Mouse (Mus musculus): ENCODE results near the gene Gm47969. TPM values are rescaled to one million over a fixed set of nuclear protein-coding genes. Genes with fewer than 3 reads are reported as not detected.
A peak's percentile ranks its signal among the peaks of the same experiment; 100 is the strongest.

Gm47969 gene
- polyA plus RNA-seq, 1 experiment = not detected

GRCm38 (mm10) chr1:83075526-83076189 lies 30.9 kb downstream of the Gm47969 start:
- no peak overlapping the region for H3K4me3 ChIP-seq (ENCODE audit: extremely low read depth, insufficient read depth, insufficient read length)
- TF ChIP-seq POLR2A (IDR thresholded peaks at IDR 0.05; ENCODE audit: low read depth, low read length) (no peak), CTCF (IDR thresholded peaks at IDR 0.05; ENCODE audit: extremely low read depth, insufficient read depth, insufficient read length, insufficient replicate concordance) (no peak)
- DNase-seq (ENCODE audit: low read depth in 1 of 2, low spot score in 2 of 2) = no peak
- H3K27ac ChIP-seq (ENCODE audit: insufficient read depth, low read length) = no peak overlapping the region
- no peaks in the 10 kb centered on the region for H3K4me1 ChIP-seq (ENCODE audit: control insufficient read depth, insufficient read depth, insufficient read length)
- no peaks in the 10 kb centered on the region for H3K36me3 ChIP-seq (ENCODE audit: control insufficient read depth, insufficient read depth, low read length)
- 35% methylated on average over 15 of the region's 15 CpGs for WGBS
- H3K27me3 ChIP-seq (ENCODE audit: control insufficient read depth, insufficient read depth, low read length) = no peaks in the 10 kb centered on the region

- Histone ChIP-seq H3K27ac (ENCODE audit: insufficient read depth, low read length) (no peak overlapping the region), H3K4me1 (ENCODE audit: control insufficient read depth, insufficient read depth, insufficient read length) (no peaks in the 10 kb centered on the region), H3K4me3 (ENCODE audit: extremely low read depth, insufficient read depth, insufficient read length) (no peak overlapping the region), H3K27me3 (ENCODE audit: control insufficient read depth, insufficient read depth, low read length) (no peaks in the 10 kb centered on the region), H3K36me3 (ENCODE audit: control insufficient read depth, insufficient read depth, low read length) (no peaks in the 10 kb centered on the region)
- DNase-seq (ENCODE audit: low read depth in 1 of 2, low spot score in 2 of 2) = no peak
- WGBS = 50% methylated on average over 11 of the region's 11 CpGs
- no peak for TF ChIP-seq POLR2A (IDR thresholded peaks at IDR 0.05; ENCODE audit: low read depth, low read length)
- peak; percentile 18; the same call in 1 of the 2 replicates for TF ChIP-seq CTCF (IDR thresholded peaks at IDR 0.05; ENCODE audit: extremely low read depth, insufficient read depth, insufficient read length, insufficient replicate concordance)
These were observed 31.6 kb downstream of the Gm47969 start for GRCm38 (mm10) chr1:83076190-83076917.

DNA sequence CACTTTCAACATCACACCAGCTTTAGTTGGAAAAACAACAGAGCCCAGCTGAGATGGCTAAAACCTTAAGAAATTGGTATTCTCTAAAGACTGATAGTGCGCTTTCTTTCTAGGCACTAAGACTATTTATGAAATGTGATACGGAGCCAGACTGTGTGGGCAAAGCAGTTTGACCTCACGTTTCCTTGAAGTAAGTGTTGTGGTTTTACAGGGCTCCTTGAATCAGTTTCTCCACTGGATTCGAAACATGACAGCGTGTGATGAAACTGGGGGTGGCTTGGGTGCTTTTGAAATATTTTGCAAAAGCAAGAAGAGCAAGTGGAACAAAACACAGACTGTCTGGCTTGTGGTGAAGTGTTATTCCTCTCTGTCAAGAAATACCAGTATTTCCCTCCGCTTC lies 32.3 kb downstream of the Gm47969 start:
- 29% methylated on average over 6 of the region's 6 CpGs for WGBS
- DNase-seq (ENCODE audit: low read depth in 1 of 2, low spot score in 2 of 2) = no peak
- no peaks in the 10 kb centered on the region for H3K27me3 ChIP-seq (ENCODE audit: control insufficient read depth, insufficient read depth, low read length)
- TF ChIP-seq POLR2A (IDR thresholded peaks at IDR 0.05; ENCODE audit: low read depth, low read length) (no peak), CTCF (IDR thresholded peaks at IDR 0.05; ENCODE audit: extremely low read depth, insufficient read depth, insufficient read length, insufficient replicate concordance) (no peak)
- no peaks in the 10 kb centered on the region for H3K36me3 ChIP-seq (ENCODE audit: control insufficient read depth, insufficient read depth, low read length)
- no peaks in the 10 kb centered on the region for H3K4me1 ChIP-seq (ENCODE audit: control insufficient read depth, insufficient read depth, insufficient read length)
- no peak overlapping the region for H3K4me3 ChIP-seq (ENCODE audit: extremely low read depth, insufficient read depth, insufficient read length)
- no peak overlapping the region for H3K27ac ChIP-seq (ENCODE audit: insufficient read depth, low read length)

GRCm38 (mm10) chr1:83084790-83085189 lies 40.1 kb downstream of the Gm47969 start:
- WGBS = 78% methylated on average over 2 of the region's 2 CpGs
- no peak overlapping the region for H3K27ac ChIP-seq (ENCODE audit: insufficient read depth, low read length)
- H3K4me3 ChIP-seq (ENCODE audit: extremely low read depth, insufficient read depth, insufficient read length) = no peak overlapping the region
- H3K36me3 ChIP-seq (ENCODE audit: control insufficient read depth, insufficient read depth, low read length) = no peaks in the 10 kb centered on the region
- no peaks in the 10 kb centered on the region for H3K27me3 ChIP-seq (ENCODE audit: control insufficient read depth, insufficient read depth, low read length)
- DNase-seq (ENCODE audit: low read depth in 1 of 2, low spot score in 2 of 2) = no peak
- H3K4me1 ChIP-seq (ENCODE audit: control insufficient read depth, insufficient read depth, insufficient read length) = no peaks in the 10 kb centered on the region
- TF ChIP-seq POLR2A (IDR thresholded peaks at IDR 0.05; ENCODE audit: low read depth, low read length) (no peak), CTCF (IDR thresholded peaks at IDR 0.05; ENCODE audit: extremely low read depth, insufficient read depth, insufficient read length, insufficient replicate concordance) (no peak)

DNA sequence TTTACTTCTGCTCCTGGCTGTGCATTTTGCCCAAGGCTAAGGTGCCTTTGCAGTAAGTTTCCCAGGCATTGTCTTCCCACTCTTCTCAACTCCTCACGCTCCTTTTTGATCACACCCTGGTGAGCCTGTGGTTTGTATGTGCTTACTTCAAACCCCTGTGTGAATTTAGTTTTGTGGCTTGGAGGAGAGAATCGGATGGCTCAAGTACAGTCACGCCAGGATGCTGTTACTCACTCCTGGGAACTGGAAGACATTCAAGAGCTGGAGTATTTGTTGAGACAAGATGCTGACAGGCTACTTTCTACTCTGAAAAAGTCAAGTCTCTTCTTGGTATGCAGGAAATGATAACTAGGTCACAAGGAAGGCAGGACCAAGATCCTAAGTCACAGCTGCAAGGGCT lies 46.5 kb downstream of the Gm47969 start:
- DNase-seq (ENCODE audit: low read depth in 1 of 2, low spot score in 2 of 2) = no peak
- Histone ChIP-seq H3K4me3 (ENCODE audit: extremely low read depth, insufficient read depth, insufficient read length) (no peak overlapping the region), H3K36me3 (ENCODE audit: control insufficient read depth, insufficient read depth, low read length) (no peaks in the 10 kb centered on the region), H3K4me1 (ENCODE audit: control insufficient read depth, insufficient read depth, insufficient read length) (no peaks in the 10 kb centered on the region), H3K27me3 (ENCODE audit: control insufficient read depth, insufficient read depth, low read length) (no peaks in the 10 kb centered on the region), H3K27ac (ENCODE audit: insufficient read depth, low read length) (no peak overlapping the region)
- TF ChIP-seq CTCF (IDR thresholded peaks at IDR 0.05; ENCODE audit: extremely low read depth, insufficient read depth, insufficient read length, insufficient replicate concordance) (no peak), POLR2A (IDR thresholded peaks at IDR 0.05; ENCODE audit: low read depth, low read length) (no peak)
- WGBS = 70% methylated on average over 3 of the region's 3 CpGs

Other genes starting within 250 kb of the Gm47969 start
- 32.2 and 41.1 TPM in 2 replicates for gene Agfg1, start 205.4 kb upstream of the Gm47969 start, polyA plus RNA-seq (2012; rRNA removed)
- 1.2 and 1.4 TPM in 2 replicates for gene A030005L19Rik, start 131.6 kb upstream of the Gm47969 start, polyA plus RNA-seq (2012; rRNA removed)
- gene A030014E15Rik, start 120.0 kb upstream of the Gm47969 start, polyA plus RNA-seq (2012; rRNA removed) = not detected in 2 replicates
- not detected in 2 replicates for gene Gm6217, start 113.5 kb upstream of the Gm47969 start, polyA plus RNA-seq (2012; rRNA removed)
- gene A030003K21Rik, start 101.5 kb upstream of the Gm47969 start, polyA plus RNA-seq (2012; rRNA removed) = not detected in 2 replicates
- not detected in 2 replicates for gene Gm7544, start 88.9 kb upstream of the Gm47969 start, polyA plus RNA-seq (2012; rRNA removed)
- not detected in 2 replicates for gene Gm47955, start 84.6 kb upstream of the Gm47969 start, polyA plus RNA-seq (2012; rRNA removed)
- gene Gm47959, start 44.4 kb upstream of the Gm47969 start, polyA plus RNA-seq (2012; rRNA removed) = not detected in 2 replicates
- gene Slc19a3, start 6.5 kb upstream of the Gm47969 start, polyA plus RNA-seq (2012; rRNA removed) = 0.13 and 0.21 TPM in 2 replicates
- gene Krtap28-10, start 2.5 kb upstream of the Gm47969 start, polyA plus RNA-seq (2012; rRNA removed) = not detected in 2 replicates
- gene A030005K14Rik, start 14.4 kb downstream of the Gm47969 start, polyA plus RNA-seq (2012; rRNA removed) = not detected in 2 replicates
- not detected in 2 replicates for gene Krtap28-13, start 16.0 kb downstream of the Gm47969 start, polyA plus RNA-seq (2012; rRNA removed)
- gene Ccl20, start 71.8 kb downstream of the Gm47969 start, polyA plus RNA-seq (2012; rRNA removed) = not detected in 2 replicates
- gene Daw1, start 114.8 kb downstream of the Gm47969 start, polyA plus RNA-seq (2012; rRNA removed) = not detected in 2 replicates

Data from spleen, adult 2 months (tissue).